Mouse (Mus musculus): ENCODE measurements around the gene H2afy. TPM values are rescaled to one million over a fixed set of nuclear protein-coding genes. Genes with fewer than 3 reads are reported as not detected.

H2afy gene
- 263 and 267 TPM in 2 replicates for polyA plus RNA-seq (2015; fragmentation: Nextera tagmentation; extraction: Ambion mirVana)

DNA sequence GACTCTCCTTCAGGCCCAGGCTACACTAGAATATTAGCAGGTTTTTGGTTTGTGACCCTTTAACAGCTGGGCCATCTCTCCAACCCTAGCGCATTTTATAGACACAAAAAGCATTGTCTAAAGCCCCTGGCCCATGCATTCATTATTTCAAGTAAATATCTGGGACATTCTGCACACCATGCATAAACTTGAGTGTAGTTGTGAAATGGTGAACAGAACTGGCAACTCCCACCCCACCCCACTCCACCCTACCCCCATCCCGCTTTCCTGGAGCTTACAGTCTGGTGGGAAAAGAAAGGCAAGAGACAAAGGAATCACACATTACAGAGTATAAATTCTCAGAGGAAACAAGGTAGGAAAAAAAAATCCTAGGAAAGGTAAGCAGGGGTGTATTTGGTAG lies at the start of gene H2afy:
Gene H2afy, minus strand, starts transcription at position 162 of the 400 bp plus-strand sequence.
- Histone ChIP-seq H3K27ac (peak within 1 kb of the TSS; percentile 95), H3K4me1 (replicated peaks; ENCODE audit: insufficient read depth, low read length) (peaks cover 26% of the 10 kb centered on the region), H3K36me3 (ENCODE audit: insufficient read depth, low read length) (no peaks in the 10 kb centered on the region), H3K27me3 (ENCODE audit: insufficient read depth, low read length) (no peaks in the 10 kb centered on the region), H3K4me2 (ENCODE audit: low read length) (peak within 1 kb of the TSS; percentile 94), H3K9ac (ENCODE audit: low read depth, low read length) (peak within 1 kb of the TSS; percentile 99), H3K9me3 (replicated peaks; ENCODE audit: low read length) (no peaks in the 10 kb centered on the region), H3K4me3 (replicated peaks; ENCODE audit: low read depth, low read length) (peak within 1 kb of the TSS; percentile 92)
- no peak for TF ChIP-seq CTCF (IDR thresholded peaks at IDR 0.05; ENCODE audit: low read depth)
- ATAC-seq (replicated peaks; ENCODE audit: low FRiP score, low read depth), result no peak
- DNase-seq (ENCODE audit: low spot score), result no peak
- WGBS, result 86% methylated on average over 2 of the region's 2 CpGs

DNA sequence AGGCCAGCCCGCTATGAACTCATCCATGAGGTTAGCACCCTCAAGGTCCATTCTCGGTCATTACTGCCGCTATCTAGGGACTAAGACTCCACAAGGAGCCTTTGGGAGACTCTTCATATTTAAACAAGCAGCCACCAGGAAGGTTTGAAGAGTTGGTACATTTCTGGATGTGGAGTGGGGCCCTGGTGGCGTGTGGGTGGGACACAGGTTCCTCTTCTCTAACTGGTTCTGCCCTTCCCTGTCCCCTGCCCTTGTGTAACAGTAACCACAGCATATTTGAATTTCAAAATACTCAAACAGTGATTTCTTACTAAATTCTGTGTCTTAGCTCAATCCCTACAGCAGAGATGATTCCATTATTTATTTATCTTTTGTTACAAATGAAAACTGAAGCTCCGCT lies 47.5 kb upstream of the H2afy start:
- ATAC-seq (replicated peaks; ENCODE audit: low FRiP score, low read depth) (no peak), DNase-seq (ENCODE audit: low spot score) (no peak)
- Histone ChIP-seq H3K4me3 (replicated peaks; ENCODE audit: low read depth, low read length) (no peak overlapping the region), H3K4me2 (ENCODE audit: low read length) (no peak overlapping the region), H3K9me3 (replicated peaks; ENCODE audit: low read length) (no peaks in the 10 kb centered on the region), H3K36me3 (ENCODE audit: insufficient read depth, low read length) (no peaks in the 10 kb centered on the region), H3K27me3 (ENCODE audit: insufficient read depth, low read length) (no peaks in the 10 kb centered on the region), H3K4me1 (replicated peaks; ENCODE audit: insufficient read depth, low read length) (no peaks in the 10 kb centered on the region), H3K9ac (ENCODE audit: low read depth, low read length) (no peak overlapping the region), H3K27ac (no peak overlapping the region)
- no peak for TF ChIP-seq CTCF (IDR thresholded peaks at IDR 0.05; ENCODE audit: low read depth)
- 88% methylated on average over 5 of the region's 5 CpGs for WGBS

GRCm38 (mm10) chr13:56181424-56181823 lies 45.3 kb upstream of the H2afy start:
- Histone ChIP-seq H3K4me2 (ENCODE audit: low read length) (no peak overlapping the region), H3K27ac (no peak overlapping the region), H3K36me3 (ENCODE audit: insufficient read depth, low read length) (no peaks in the 10 kb centered on the region), H3K4me3 (replicated peaks; ENCODE audit: low read depth, low read length) (no peak overlapping the region), H3K4me1 (replicated peaks; ENCODE audit: insufficient read depth, low read length) (no peaks in the 10 kb centered on the region), H3K9me3 (replicated peaks; ENCODE audit: low read length) (no peaks in the 10 kb centered on the region), H3K27me3 (ENCODE audit: insufficient read depth, low read length) (no peaks in the 10 kb centered on the region), H3K9ac (ENCODE audit: low read depth, low read length) (no peak overlapping the region)
- TF ChIP-seq CTCF (IDR thresholded peaks at IDR 0.05; ENCODE audit: low read depth), result no peak
- no peak for DNase-seq (ENCODE audit: low spot score)
- no peak for ATAC-seq (replicated peaks; ENCODE audit: low FRiP score, low read depth)
- 69% methylated on average over 8 of the region's 8 CpGs for WGBS

DNA sequence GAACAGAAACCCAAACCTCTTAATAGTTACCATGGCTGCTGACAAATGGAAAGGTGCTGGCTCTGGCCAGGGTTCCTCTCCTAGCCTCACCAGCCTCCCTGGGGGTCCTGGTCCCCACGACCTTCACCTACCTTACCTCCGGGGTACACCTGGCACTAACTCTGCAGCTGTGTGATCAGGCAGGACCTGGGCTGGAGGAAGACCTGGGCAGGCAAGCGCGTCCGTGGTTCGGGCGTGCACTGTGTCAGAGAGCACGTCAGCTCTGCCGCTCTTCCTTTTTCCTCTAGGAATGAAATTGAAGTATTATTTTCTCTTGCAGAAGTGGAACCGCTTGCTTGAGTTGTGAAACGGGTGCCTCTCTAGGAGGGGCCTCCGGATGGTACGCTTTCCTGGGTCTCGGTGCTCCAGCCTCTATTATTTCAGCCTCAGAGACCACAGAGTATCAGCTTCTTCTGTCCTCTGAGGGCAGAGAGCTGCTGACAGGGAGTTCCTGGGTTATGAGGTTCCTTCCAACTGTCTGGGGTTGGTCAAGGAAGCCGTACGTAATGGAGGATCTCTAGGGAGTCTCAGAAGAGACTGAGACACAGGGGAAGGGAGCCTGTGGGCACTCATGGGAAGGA lies 42.4 kb upstream of the H2afy start, which contains the start of gene Tifab:
Gene Tifab, minus strand, starts transcription at position 470 of the 620 bp plus-strand sequence.
- H3K27me3 ChIP-seq (ENCODE audit: insufficient read depth, low read length), result no peaks in the 10 kb centered on the region
- DNase-seq (ENCODE audit: low spot score), result no peak
- H3K4me3 ChIP-seq (replicated peaks; ENCODE audit: low read depth, low read length), result no peak within 1 kb of the TSS
- no peaks in the 10 kb centered on the region for H3K4me1 ChIP-seq (replicated peaks; ENCODE audit: insufficient read depth, low read length)
- ATAC-seq (replicated peaks; ENCODE audit: low FRiP score, low read depth), result no peak
- H3K4me2 ChIP-seq (ENCODE audit: low read length), result 0 out of 2 replicates have a peak within 1 kb of the TSS, but pooled peaks have one; percentile 4
- H3K27ac ChIP-seq, result no peak within 1 kb of the TSS
- H3K9ac ChIP-seq (ENCODE audit: low read depth, low read length), result no peak within 1 kb of the TSS
- no peak for TF ChIP-seq CTCF (IDR thresholded peaks at IDR 0.05; ENCODE audit: low read depth)
- H3K9me3 ChIP-seq (replicated peaks; ENCODE audit: low read length), result no peaks in the 10 kb centered on the region
- no peaks in the 10 kb centered on the region for H3K36me3 ChIP-seq (ENCODE audit: insufficient read depth, low read length)
- 65% methylated on average over 16 of the region's 16 CpGs for WGBS

DNA sequence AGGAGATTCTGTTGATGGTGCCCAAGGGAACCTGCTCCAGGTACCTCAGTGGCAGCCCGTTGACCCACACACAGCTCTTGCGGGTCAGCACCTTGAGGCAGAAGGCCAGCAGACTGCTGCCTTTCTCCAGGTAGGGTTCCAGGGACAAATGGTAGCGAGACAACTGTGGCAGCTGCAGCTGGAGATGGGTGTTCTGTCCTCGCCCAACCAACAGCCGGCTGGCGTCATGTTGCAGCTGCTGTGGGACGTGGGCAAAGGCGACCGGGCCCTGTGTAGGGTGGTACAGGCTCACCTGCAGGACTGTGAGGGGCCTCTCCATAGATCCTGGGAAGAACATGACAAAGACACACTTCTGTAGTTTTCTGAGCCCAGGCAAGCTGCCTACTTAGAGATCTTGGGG lies 40.1 kb upstream of the H2afy start:
- no peaks in the 10 kb centered on the region for H3K4me1 ChIP-seq (replicated peaks; ENCODE audit: insufficient read depth, low read length)
- TF ChIP-seq CTCF (IDR thresholded peaks at IDR 0.05; ENCODE audit: low read depth), result no peak
- H3K4me3 ChIP-seq (replicated peaks; ENCODE audit: low read depth, low read length), result no peak overlapping the region
- no peaks in the 10 kb centered on the region for H3K9me3 ChIP-seq (replicated peaks; ENCODE audit: low read length)
- ATAC-seq (replicated peaks; ENCODE audit: low FRiP score, low read depth) (no peak), DNase-seq (ENCODE audit: low spot score) (no peak)
- no peaks in the 10 kb centered on the region for H3K27me3 ChIP-seq (ENCODE audit: insufficient read depth, low read length)
- WGBS, result 75% methylated on average over 9 of the region's 9 CpGs
- H3K4me2 ChIP-seq (ENCODE audit: low read length), result no peak overlapping the region
- no peak overlapping the region for H3K27ac ChIP-seq
- no peak overlapping the region for H3K9ac ChIP-seq (ENCODE audit: low read depth, low read length)
- no peaks in the 10 kb centered on the region for H3K36me3 ChIP-seq (ENCODE audit: insufficient read depth, low read length)

DNA sequence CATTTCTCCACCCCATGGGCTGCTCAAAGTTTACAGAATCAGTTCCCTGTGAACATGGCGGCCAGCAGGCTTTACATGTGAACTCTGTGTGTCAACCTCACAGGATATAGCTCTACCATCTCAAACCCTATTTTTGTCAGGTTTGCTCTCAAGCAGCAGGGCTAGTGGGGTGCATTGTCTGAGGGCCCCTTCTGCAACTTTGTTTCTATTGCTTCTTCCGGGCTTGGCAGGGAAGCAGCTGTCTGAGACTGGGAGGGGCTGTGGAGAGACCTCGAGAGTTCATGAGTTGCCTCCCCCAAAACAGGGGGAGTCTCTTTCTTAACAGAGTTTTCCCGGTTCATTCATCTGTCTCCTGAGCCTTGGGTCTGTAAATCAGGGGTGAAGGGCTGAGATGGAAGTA lies 39.7 kb upstream of the H2afy start:
- Histone ChIP-seq H3K4me2 (ENCODE audit: low read length) (no peak overlapping the region), H3K27ac (no peak overlapping the region), H3K27me3 (ENCODE audit: insufficient read depth, low read length) (no peaks in the 10 kb centered on the region), H3K4me3 (replicated peaks; ENCODE audit: low read depth, low read length) (no peak overlapping the region), H3K9ac (ENCODE audit: low read depth, low read length) (no peak overlapping the region), H3K36me3 (ENCODE audit: insufficient read depth, low read length) (no peaks in the 10 kb centered on the region), H3K9me3 (replicated peaks; ENCODE audit: low read length) (no peaks in the 10 kb centered on the region), H3K4me1 (replicated peaks; ENCODE audit: insufficient read depth, low read length) (no peaks in the 10 kb centered on the region)
- 39% methylated on average over 4 of the region's 4 CpGs for WGBS
- no peak for DNase-seq (ENCODE audit: low spot score)
- ATAC-seq (replicated peaks; ENCODE audit: low FRiP score, low read depth), result no peak
- TF ChIP-seq CTCF (IDR thresholded peaks at IDR 0.05; ENCODE audit: low read depth), result no peak
